Mouse (Mus musculus): ENCODE measurements around the gene Twist2. TPM values are rescaled to one million over a fixed set of nuclear protein-coding genes. Genes with fewer than 3 reads are reported as not detected.

Twist2 gene
- polyA plus RNA-seq, 1 experiment from 2014 or later: 2.7 TPM

DNA sequence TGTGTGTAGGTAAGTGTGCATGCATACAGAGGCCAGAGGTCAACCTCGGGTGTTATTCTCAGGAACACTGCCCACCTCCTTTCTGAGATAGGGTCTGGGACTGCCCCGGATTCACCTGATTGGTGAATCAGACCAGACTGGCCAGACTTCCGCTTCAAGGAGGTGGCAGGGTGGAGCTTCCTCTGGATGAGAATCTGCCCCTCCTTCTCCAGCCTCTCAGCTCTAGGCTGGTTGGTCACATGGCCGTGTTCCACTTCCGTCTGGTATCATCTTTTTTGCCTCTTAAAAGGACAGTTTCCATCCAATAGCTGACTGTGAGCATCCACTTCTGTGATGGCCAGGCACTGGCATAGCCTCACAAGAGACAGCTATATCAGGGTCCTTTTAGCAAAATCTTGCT, 24.3 kb upstream of the Twist2 start:
- no peak for ATAC-seq
- no peaks in the 10 kb centered on the region for H3K9me3 ChIP-seq (ENCODE audit: control insufficient read depth)
- no peak overlapping the region for H3K4me3 ChIP-seq (ENCODE audit: low read depth, low read length)
- no peak overlapping the region for H3K4me2 ChIP-seq (replicated peaks; ENCODE audit: low read depth)
- no peak for TF ChIP-seq CTCF (IDR thresholded peaks at IDR 0.05; ENCODE audit: low read depth)
- 71% methylated on average over 5 of the region's 5 CpGs for WGBS
- H3K9ac ChIP-seq (ENCODE audit: low read depth, low read length): no peak overlapping the region
- H3K4me1 ChIP-seq (replicated peaks; ENCODE audit: control insufficient read depth, insufficient read depth, low read length): no peaks in the 10 kb centered on the region
- 0 out of 2 replicates have a peak, but pooled peaks cover 4% of the 10 kb centered on the region for H3K27me3 ChIP-seq (replicated peaks; ENCODE audit: control insufficient read depth, insufficient read depth, low read length)
- no peaks in the 10 kb centered on the region for H3K36me3 ChIP-seq (ENCODE audit: control insufficient read depth, insufficient read depth)
- H3K27ac ChIP-seq (ENCODE audit: low read depth, low read length): no peak overlapping the region

DNA sequence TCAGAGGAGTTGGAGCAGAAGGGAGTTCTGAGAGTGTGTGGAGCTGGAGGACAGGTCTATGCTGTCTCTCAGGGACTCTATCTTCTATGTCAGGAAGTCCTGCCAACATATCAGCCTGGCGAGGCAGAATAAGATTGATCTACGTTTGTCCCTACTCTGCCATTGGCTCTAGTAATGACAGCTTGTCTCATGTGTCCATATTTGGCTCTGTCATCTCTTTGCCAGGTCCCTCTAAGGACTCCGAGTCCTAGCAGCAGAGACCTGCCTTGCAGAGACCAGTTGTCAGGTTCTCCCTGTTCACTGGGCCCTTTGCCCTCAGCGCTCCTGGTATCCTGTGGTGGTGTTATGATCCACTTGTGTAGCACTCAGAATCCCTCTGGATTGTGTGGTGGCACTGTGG, 21.4 kb upstream of the Twist2 start:
- TF ChIP-seq CTCF (IDR thresholded peaks at IDR 0.05; ENCODE audit: low read depth): no peak
- H3K27me3 ChIP-seq (replicated peaks; ENCODE audit: control insufficient read depth, insufficient read depth, low read length): no peaks in the 10 kb centered on the region
- no peaks in the 10 kb centered on the region for H3K36me3 ChIP-seq (ENCODE audit: control insufficient read depth, insufficient read depth)
- H3K4me3 ChIP-seq (ENCODE audit: low read depth, low read length): no peak overlapping the region
- H3K4me1 ChIP-seq (replicated peaks; ENCODE audit: control insufficient read depth, insufficient read depth, low read length): no peaks in the 10 kb centered on the region
- H3K9ac ChIP-seq (ENCODE audit: low read depth, low read length): no peak overlapping the region
- ATAC-seq: no peak
- no peak overlapping the region for H3K4me2 ChIP-seq (replicated peaks; ENCODE audit: low read depth)
- H3K9me3 ChIP-seq (ENCODE audit: control insufficient read depth): no peaks in the 10 kb centered on the region
- WGBS: 81% methylated on average over 4 of the region's 4 CpGs
- H3K27ac ChIP-seq (ENCODE audit: low read depth, low read length): no peak overlapping the region

DNA sequence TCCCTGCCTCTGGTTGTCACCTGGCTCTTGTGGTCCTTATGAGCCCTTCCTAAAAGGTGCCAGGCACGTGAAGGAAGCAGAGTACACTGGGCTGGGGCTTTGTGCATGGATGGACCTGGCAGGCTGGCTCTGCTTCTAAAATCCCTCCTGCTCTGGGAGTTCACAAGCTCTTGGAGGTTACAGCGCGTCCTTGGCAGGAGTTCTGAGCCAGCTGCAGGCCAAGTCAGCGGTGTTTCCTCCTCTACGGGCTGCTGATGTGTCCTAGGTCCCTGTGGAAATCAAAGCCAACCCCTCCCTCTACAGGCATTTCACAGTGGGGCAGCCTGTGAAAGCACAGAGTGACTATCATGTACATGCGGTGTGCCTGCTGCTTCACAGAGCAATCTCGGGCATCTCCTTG, 20.1 kb upstream of the Twist2 start:
- no peak overlapping the region for H3K9ac ChIP-seq (ENCODE audit: low read depth, low read length)

DNA sequence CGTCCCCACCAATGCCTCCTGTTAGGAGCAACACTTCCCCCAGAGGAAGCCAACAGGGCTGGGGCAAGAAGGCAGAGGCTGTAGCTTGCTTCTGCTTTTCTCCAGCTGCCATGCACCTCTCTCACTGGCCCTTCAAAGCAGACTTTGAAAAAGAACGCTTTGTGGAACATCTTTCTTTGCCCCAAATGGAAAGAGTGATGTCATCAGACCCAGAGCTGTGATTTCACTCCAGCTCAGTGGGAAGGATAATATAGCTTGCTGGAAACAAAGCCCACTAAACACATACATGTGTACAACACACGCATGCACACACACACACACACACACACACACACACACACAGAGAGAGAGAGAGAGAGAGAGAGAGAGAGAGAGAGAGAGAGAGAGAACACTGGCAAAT, 17.1 kb upstream of the Twist2 start:
- H3K4me3 ChIP-seq (ENCODE audit: low read depth, low read length): no peak overlapping the region
- H3K9me3 ChIP-seq (ENCODE audit: control insufficient read depth): no peaks in the 10 kb centered on the region
- H3K9ac ChIP-seq (ENCODE audit: low read depth, low read length): no peak overlapping the region
- no peaks in the 10 kb centered on the region for H3K4me1 ChIP-seq (replicated peaks; ENCODE audit: control insufficient read depth, insufficient read depth, low read length)
- no peak overlapping the region for H3K4me2 ChIP-seq (replicated peaks; ENCODE audit: low read depth)
- TF ChIP-seq CTCF (IDR thresholded peaks at IDR 0.05; ENCODE audit: low read depth): no peak
- H3K36me3 ChIP-seq (ENCODE audit: control insufficient read depth, insufficient read depth): no peaks in the 10 kb centered on the region
- H3K27ac ChIP-seq (ENCODE audit: low read depth, low read length): no peak overlapping the region
- no peaks in the 10 kb centered on the region for H3K27me3 ChIP-seq (replicated peaks; ENCODE audit: control insufficient read depth, insufficient read depth, low read length)
- WGBS: 81% methylated on average over 3 of the region's 3 CpGs
- ATAC-seq: no peak

More for the DNA sequence above, 20.1 kb upstream of the Twist2 start:
- WGBS: 74% methylated on average over 7 of the region's 7 CpGs
- Histone ChIP-seq H3K4me1 (replicated peaks; ENCODE audit: control insufficient read depth, insufficient read depth, low read length) (no peaks in the 10 kb centered on the region), H3K4me3 (ENCODE audit: low read depth, low read length) (no peak overlapping the region), H3K27ac (ENCODE audit: low read depth, low read length) (no peak overlapping the region), H3K27me3 (replicated peaks; ENCODE audit: control insufficient read depth, insufficient read depth, low read length) (no peaks in the 10 kb centered on the region), H3K36me3 (ENCODE audit: control insufficient read depth, insufficient read depth) (no peaks in the 10 kb centered on the region), H3K4me2 (replicated peaks; ENCODE audit: low read depth) (no peak overlapping the region), H3K9me3 (ENCODE audit: control insufficient read depth) (no peaks in the 10 kb centered on the region)
- no peak for ATAC-seq
- no peak for TF ChIP-seq CTCF (IDR thresholded peaks at IDR 0.05; ENCODE audit: low read depth)

DNA sequence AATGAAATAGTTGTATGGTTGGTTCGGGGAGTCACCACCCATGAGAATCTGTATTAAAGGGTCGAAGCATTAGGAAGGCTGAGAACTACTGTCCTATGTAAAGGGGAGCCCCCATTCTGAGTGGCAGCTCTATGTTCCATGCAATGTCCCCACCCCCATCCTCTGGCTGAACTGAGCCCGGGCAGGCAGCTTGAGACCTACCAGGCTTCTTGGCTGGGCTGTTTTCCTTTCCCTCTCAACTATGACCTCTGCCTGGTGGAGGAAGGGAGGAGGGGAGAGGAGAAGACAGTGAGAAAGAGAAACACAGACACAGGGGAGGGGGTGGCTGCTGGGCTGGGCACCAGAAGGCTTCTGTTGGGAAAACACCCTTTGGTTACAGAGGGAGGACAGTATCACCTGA, 1.9 kb upstream of the Twist2 start:
- ATAC-seq: no peak
- WGBS: 59% methylated on average over 3 of the region's 3 CpGs

DNA sequence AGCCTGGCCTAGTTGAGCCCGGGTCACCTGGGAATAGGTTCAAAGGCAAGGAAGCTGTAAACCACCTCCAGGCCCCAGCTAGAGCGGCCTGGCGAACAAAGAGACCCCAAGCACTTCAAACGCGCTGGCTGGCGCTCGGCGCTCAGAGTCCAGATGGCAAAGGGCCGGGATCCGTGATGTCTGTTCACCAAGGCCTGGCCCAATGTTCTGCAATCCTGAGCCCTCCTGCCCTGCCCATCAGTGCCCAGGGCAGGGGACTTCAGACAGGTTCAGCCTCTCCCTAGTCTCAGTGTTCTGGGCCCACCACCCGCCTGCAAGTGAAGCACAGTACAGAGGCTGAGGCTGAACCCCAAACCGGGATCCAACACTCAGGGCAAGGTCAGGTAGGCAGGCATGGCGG, 913 bp upstream of the Twist2 start:
- Histone ChIP-seq H3K9ac (ENCODE audit: low read depth, low read length) (no peak overlapping the region), H3K36me3 (ENCODE audit: control insufficient read depth, insufficient read depth) (no peaks in the 10 kb centered on the region), H3K4me1 (replicated peaks; ENCODE audit: control insufficient read depth, insufficient read depth, low read length) (no peaks in the 10 kb centered on the region), H3K9me3 (ENCODE audit: control insufficient read depth) (no peaks in the 10 kb centered on the region), H3K4me3 (ENCODE audit: low read depth, low read length) (peak overlapping the region; percentile 45), H3K27me3 (replicated peaks; ENCODE audit: control insufficient read depth, insufficient read depth, low read length) (peaks cover 41% of the 10 kb centered on the region), H3K4me2 (replicated peaks; ENCODE audit: low read depth) (peak overlapping the region; percentile 71), H3K27ac (ENCODE audit: low read depth, low read length) (no peak overlapping the region)
- no peak for TF ChIP-seq CTCF (IDR thresholded peaks at IDR 0.05; ENCODE audit: low read depth)
- no peak for ATAC-seq
- WGBS: 46% methylated on average over 13 of the region's 13 CpGs

More for the DNA sequence above, 1.9 kb upstream of the Twist2 start:
- Histone ChIP-seq H3K4me1 (replicated peaks; ENCODE audit: control insufficient read depth, insufficient read depth, low read length) (no peaks in the 10 kb centered on the region), H3K4me2 (replicated peaks; ENCODE audit: low read depth) (no peak overlapping the region), H3K9ac (ENCODE audit: low read depth, low read length) (no peak overlapping the region), H3K36me3 (ENCODE audit: control insufficient read depth, insufficient read depth) (no peaks in the 10 kb centered on the region), H3K27ac (ENCODE audit: low read depth, low read length) (no peak overlapping the region), H3K9me3 (ENCODE audit: control insufficient read depth) (no peaks in the 10 kb centered on the region), H3K4me3 (ENCODE audit: low read depth, low read length) (no peak overlapping the region), H3K27me3 (replicated peaks; ENCODE audit: control insufficient read depth, insufficient read depth, low read length) (peaks cover 37% of the 10 kb centered on the region)
- TF ChIP-seq CTCF (IDR thresholded peaks at IDR 0.05; ENCODE audit: low read depth): no peak

DNA sequence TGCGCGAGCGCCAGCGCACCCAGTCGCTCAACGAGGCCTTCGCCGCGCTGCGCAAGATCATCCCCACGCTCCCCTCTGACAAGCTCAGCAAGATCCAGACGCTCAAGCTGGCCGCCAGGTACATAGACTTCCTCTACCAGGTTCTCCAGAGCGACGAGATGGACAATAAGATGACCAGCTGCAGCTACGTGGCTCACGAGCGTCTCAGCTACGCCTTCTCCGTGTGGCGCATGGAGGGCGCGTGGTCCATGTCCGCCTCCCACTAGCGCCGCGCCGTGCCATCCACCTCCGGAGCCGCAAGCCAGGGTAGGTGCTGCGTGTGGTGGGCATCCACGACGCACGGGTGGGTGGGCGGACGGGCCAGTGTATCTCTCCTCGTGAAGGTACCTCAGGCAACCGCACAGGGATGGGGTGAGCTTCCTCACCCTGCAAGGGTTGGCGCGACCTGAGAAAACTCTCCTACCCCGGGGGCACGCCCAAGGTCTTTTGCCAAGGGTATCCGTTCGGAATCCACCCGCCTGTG, 644 bp downstream of the Twist2 start:
- Histone ChIP-seq H3K4me2 (replicated peaks; ENCODE audit: low read depth) (peak overlapping the region; percentile 71), H3K4me3 (ENCODE audit: low read depth, low read length) (peak overlapping the region; percentile 45), H3K27ac (ENCODE audit: low read depth, low read length) (no peak overlapping the region; the same call in 1 of the 2 replicates), H3K9ac (ENCODE audit: low read depth, low read length) (0 out of 2 replicates have a peak overlapping the region, but pooled peaks have one; percentile 22), H3K9me3 (ENCODE audit: control insufficient read depth) (no peaks in the 10 kb centered on the region), H3K27me3 (replicated peaks; ENCODE audit: control insufficient read depth, insufficient read depth, low read length) (peaks cover 41% of the 10 kb centered on the region), H3K4me1 (replicated peaks; ENCODE audit: control insufficient read depth, insufficient read depth, low read length) (no peaks in the 10 kb centered on the region), H3K36me3 (ENCODE audit: control insufficient read depth, insufficient read depth) (no peaks in the 10 kb centered on the region)
- ATAC-seq: no peak
- TF ChIP-seq CTCF (IDR thresholded peaks at IDR 0.05; ENCODE audit: low read depth): no peak
- WGBS: 3% methylated on average over 45 of the region's 45 CpGs
